Mouse (Mus musculus): ENCODE measurements at regions not wholly inside any gene's neighbourhood (a gene's known extent, or its start where the extent isn't known, plus 50 kb on each side); places are given as distances from the start of the nearest gene placed in this dataset.

DNA sequence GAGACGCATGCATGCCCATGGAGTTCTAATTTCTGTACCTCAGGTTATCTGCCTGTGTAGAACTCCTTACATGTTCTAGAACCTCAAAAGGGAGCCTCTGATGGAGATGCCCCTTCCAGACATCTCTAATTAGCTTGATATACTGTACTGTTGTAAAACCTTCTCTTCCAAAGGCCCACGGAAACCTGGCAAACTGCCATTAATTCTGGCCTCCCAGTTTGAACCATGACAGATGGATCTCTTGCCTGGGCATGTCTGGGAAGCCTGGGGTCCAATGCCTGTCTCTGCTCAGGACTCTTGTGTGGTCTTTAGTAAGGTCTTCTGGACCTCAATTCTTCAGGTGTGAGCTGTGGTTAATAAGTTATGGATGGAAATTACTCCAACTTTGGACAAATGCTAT is 207.7 kb upstream of the Camk1g start:
- no peak for DNase-seq (ENCODE audit: low spot score)

GRCm38 (mm10) chr1:193575986-193576713 is 206.1 kb upstream of the Camk1g start:
- DNase-seq (ENCODE audit: low spot score): no peak

- DNase-seq (ENCODE audit: low spot score): no peak
Observed at GRCm38 (mm10) chr1:193572827-193573226, 202.7 kb upstream of the Camk1g start.

- no peak for DNase-seq (ENCODE audit: low spot score)
Observed at GRCm38 (mm10) chr1:193572411-193572810, 202.3 kb upstream of the Camk1g start.

- no peak for DNase-seq (ENCODE audit: low spot score)
Observed at GRCm38 (mm10) chr1:193571088-193571487, 201.0 kb upstream of the Camk1g start.

DNA sequence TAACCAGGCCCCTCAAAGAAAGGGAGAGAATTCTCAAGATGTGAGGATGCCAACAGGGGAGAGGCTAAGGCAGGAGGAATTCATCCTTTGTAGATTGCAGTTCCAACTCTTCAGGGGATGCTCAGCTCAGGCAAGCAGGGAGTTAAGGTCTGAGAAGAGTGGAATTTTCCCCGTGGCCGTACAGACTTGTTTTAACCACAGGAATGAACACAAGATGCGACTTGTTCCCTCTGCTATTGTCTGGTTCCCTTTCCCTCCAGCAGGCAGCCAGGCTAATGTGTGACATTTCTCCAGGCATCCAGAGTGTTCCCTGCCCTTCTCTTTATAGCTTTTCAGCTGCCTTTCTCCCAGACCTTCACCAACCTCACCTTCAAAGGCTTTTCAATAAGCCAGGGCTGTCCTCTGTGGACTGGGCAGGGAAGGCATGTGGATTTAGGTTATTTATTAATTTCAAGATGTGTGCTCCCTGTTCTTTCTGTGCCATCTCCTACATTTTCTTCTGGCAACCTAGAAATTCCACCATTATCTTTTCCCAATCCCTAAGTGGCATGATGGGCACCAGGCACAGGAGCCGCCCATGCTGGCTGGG is 198.6 kb upstream of the Camk1g start:
- DNase-seq (ENCODE audit: low spot score): no peak

GRCm38 (mm10) chr1:193567217-193567616 is 197.1 kb upstream of the Camk1g start:
- DNase-seq (ENCODE audit: low spot score): no peak

GRCm38 (mm10) chr1:193564225-193564624 is 194.1 kb upstream of the Camk1g start:
- no peak for DNase-seq (ENCODE audit: low spot score)

DNA sequence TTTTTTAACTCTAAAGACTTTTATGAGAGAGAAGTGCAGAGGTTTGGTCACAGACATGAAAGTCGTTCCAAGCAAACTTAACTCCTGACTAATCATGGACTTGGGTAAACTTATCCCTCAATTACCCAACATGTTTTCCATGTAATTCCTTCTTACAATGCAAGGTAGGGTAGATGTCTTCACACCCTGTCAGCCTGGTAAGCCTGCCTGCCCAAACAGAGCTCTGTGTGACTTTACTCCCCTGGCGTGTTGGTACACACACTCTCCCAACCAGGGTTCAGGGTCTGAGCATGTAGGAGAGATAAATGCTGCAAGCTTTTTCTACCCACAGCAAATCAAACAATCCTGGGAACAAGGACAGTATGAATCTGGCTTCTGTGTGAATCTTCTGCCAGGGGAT is 192.1 kb upstream of the Camk1g start:
- DNase-seq (ENCODE audit: low spot score): no peak

DNA sequence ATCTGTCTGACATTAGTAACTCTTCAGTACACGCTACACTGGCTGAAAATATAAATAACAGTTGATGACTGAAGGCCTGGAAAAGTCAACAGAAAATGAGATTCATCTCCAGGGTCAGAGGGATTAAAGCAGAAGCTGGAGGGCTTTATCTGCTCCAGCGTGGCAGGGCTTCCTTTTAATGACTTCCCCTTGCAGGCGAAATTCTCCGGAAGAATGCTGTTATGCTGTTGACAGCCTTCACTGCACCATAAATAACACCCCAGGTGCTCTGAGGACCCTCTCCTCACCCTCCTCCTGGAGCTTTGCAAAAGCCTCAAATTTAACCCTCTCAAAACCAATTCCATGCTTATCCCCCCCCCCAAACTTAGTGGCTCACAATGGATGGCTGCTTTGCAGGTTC is 188.0 kb upstream of the Camk1g start:
- DNase-seq (ENCODE audit: low spot score): no peak

DNA sequence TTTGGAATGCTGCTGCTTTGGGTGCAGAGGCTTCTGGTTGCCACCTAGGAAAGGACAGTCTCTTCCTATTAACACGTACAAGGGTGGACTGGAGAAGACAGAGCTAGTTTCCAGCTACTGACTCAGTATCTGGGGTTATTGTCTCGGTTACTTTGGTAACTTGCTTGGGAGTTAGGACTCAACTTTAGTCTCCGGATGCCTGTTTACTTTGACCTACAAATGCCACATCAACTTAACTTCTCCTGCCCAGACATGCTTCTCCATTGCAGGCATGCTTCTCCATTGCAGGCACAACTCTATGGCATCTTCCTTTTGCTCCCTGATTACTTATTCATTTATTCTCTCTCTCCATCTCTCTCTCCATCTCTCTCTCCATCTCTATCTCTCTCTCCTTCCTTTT is 184.6 kb upstream of the Camk1g start:
- DNase-seq (ENCODE audit: low spot score): no peak

- no peak for DNase-seq (ENCODE audit: low spot score)
Observed at GRCm38 (mm10) chr1:193552348-193552747, 182.2 kb upstream of the Camk1g start.

DNA sequence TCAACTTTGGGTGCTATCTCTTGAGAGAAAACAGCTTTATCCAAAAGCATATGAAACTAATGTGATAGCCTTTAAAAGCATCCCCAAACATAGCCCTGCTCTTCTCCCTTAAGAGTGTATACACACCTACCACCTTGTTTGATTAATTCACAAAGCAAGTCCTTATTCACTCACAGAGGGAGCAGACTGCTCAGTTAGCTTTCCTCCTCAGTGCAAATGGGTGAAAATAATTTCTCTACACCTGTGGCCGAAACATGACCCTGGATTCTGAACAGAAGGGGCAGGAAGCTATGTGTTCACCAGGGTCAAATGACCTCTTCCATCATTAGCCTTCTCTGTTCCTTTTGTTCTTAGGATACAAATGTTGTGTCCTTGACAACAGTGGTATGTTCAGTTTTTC is 181.2 kb upstream of the Camk1g start:
- DNase-seq (ENCODE audit: low spot score): no peak

GRCm38 (mm10) chr1:193550761-193551160 is 180.7 kb upstream of the Camk1g start:
- no peak for DNase-seq (ENCODE audit: low spot score)

- DNase-seq (ENCODE audit: low spot score): no peak
Observed at GRCm38 (mm10) chr1:193547356-193547755, 177.3 kb upstream of the Camk1g start.

GRCm38 (mm10) chr1:193546044-193546432 is 175.9 kb upstream of the Camk1g start:
- DNase-seq (ENCODE audit: low spot score): no peak

- no peak for DNase-seq (ENCODE audit: low spot score)
Observed at GRCm38 (mm10) chr1:193545406-193546043, 175.4 kb upstream of the Camk1g start.

- DNase-seq (ENCODE audit: low spot score): no peak
Observed at GRCm38 (mm10) chr1:193544804-193545203, 174.7 kb upstream of the Camk1g start.

- no peak for DNase-seq (ENCODE audit: low spot score)
Observed at GRCm38 (mm10) chr1:193543834-193544233, 173.7 kb upstream of the Camk1g start.

DNA sequence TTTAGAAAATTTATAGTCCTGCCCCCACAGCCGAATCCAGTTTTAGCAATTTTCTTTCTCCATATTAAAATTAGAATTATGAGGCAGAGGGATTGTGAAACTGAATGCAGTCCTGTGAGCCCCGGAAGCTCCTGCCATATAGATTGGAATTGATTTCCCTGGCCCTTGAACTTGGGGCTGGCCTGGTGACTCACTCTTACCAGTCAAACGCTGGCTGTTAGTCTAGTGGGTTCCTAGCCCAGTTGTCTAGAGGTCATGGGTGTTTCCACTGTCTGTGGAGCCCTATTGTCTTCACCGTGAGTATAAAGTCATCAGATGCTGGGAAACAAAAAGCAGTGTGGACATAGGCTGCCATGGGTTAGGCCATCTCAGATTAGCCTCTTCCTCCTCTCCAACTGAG is 173.2 kb upstream of the Camk1g start:
- DNase-seq (ENCODE audit: low spot score): no peak

DNA sequence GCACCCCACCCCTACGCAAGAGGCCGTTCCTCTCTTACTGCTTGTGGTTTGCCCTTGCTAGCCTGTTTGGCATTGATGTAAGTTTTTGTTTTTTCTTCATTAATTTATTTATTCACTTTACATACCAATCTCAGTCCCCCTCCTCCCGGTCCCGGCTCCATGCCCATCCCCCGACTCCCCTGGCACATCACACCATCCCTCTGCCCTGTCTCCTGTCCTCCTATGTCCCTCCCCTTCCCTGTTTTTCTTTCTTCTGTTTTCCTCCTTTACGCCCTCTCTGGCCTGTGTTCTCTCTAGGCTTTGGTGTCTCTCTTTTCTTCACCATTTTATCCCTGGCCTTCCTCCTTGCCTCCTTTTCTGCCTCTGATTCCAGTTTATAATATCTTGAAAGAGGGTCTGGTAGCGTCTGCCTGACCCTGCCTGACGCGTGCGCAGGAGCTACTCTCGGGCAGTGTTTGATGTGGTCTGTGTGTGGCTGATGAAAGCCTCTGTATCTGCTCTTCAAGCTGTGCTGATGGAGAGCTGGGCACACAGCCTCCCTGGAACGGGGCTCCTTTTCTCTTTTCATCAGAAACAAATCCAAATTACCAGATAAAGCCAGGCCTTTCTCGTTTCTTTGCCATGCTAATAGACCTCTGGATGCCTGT is 172.0 kb upstream of the Camk1g start:
- no peak for DNase-seq (ENCODE audit: low spot score)

DNA sequence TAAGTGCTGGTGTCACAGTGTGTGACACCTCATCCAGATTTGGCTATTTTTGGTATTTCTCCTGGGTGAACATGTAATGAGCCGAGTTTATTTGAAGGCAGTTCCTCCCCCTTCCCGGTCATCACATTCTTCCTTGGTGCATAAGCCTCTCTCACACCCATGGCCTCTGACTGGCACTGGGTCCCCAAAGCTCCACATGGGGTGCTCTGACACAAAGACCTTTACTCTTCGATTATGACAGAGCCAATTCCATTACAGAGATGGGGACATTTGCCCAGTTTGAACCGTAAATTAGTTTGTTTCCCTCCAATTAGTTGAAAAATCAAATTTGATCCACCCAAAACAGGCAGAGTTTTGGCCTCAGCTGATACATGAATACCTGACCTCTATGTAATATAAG is 171.2 kb upstream of the Camk1g start:
- DNase-seq (ENCODE audit: low spot score): no peak

DNA sequence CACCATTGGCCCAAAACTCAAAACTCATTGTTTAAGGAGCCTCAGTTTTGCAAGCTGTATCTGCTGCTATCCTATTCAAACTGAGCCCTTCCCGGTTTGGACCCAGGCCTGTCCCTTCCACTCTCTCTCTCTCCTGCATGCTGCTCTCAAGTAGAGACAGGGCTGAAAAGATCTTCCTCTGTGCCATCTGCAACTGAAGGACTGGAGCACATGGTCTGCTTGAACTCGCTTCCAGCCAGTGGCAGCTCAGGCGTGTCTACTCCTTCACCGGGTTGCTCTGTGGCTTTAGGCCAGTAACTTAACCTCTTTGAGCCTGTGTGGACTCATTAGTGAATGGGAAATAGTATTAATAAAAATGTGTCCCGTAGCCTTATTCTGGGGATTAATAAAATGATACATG is 170.4 kb upstream of the Camk1g start:
- DNase-seq (ENCODE audit: low spot score): no peak
